Mouse (Mus musculus) spleen, adult 2 months (tissue): ENCODE data around the gene Ctnna3.

ENCODE experiments used
- CTCF ChIP-seq: fragments of 200-500 bp; IDR thresholded peaks from 2 replicates; pipeline ENCODE4 v1.5.1; 2011; ENCODE audit warnings: mild to moderate bottlenecking, inconsistent platforms; ENCODE audit not compliant: insufficient read depth, insufficient read length, insufficient replicate concordance; ENCODE audit errors: extremely low read depth
- POLR2A ChIP-seq: fragments of 200-500 bp; IDR thresholded peaks from 2 replicates; pipeline ENCODE4 v1.6.1; 2011; ENCODE audit warnings: low read depth, low read length, inconsistent platforms

GRCm38 (mm10) chr10:64671469-64671868 lies 1241.6 kb downstream of the Ctnna3 start:
- TF ChIP-seq POLR2A = no peak
- TF ChIP-seq CTCF = no peak
